Mouse (Mus musculus) cerebellum, adult (tissue): ENCODE results near the gene Gm14435.
"Not testable (repeated sequence)": the region's sequence is repeated elsewhere in the genome, so short reads cannot be mapped to it uniquely, and the experiment has no call there.

Source experiments
- ATAC-seq: cut with Nextera tagmentation; 2 replicates; pipeline ENCODE4 v1.9.2; 2017; ENCODE audit warnings: mild to moderate bottlenecking, moderate library complexity, mixed read lengths; ENCODE audit not compliant: insufficient number of reproducible peaks, low FRiP score, low TSS enrichment

The Gm14435 gene

DNA sequence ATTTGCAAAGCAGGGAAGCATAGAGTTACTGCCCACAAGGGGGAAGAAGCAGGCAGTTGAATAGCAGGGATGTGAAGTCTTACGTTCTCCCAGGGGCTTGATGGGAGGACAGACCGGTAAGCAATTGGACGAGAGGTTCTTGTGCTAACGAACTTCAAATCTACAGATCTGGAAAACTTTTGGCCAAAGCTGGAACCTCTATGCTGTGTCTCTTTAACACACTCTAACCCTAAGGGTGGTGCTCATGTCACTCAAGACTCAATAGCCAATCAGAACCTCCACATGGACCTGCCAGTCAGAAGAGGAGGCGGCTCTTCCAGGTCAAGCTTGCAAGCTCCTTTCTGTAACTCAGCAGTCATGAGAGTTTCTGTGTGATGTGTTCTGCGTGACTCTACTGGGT, at the start of gene Gm14435:
Gene Gm14435 (plus strand): TSS at position 301 of the 400 bp plus-strand sequence.
- ATAC-seq: not testable (repeated sequence)
